In genomic region chr14:77621473-77622264, GRCm38 (mm10) we compare ENCODE assay signal across 20 mouse cellular contexts.
A peak's percentile ranks its signal among the peaks of the same experiment; 100 is the strongest.
DNase-seq lines count a peak whose midpoint lies in the region; ATAC-seq and TF ChIP-seq lines count a peak whose summit lies in the region.
"Had no signal": no experiment of that assay in that cellular context is flagged by ENCODE, and none has a peak within 500 bp of the region (broad histone marks: within the 10 kb centered on the region; RNA-seq: fewer than 3 reads in every experiment).

No protein-coding gene starts in this region.

- TF ChIP-seq EP300 in heart, adult 2 months (IDR thresholded peaks at IDR 0.05; ENCODE audit: insufficient read depth, low read depth, low read length): no peak

- ATAC-seq in midbrain, embryonic 14.5 days (ENCODE audit: low FRiP score, low TSS enrichment): no peak
- ATAC-seq in midbrain, embryonic 11.5 days (ENCODE audit: low FRiP score): no peak
- ATAC-seq in cerebellum, adult (ENCODE audit: insufficient number of reproducible peaks, low FRiP score, low TSS enrichment): no peak
- ATAC-seq: inflammation-experienced regulatory T-cells, adult 6 months; liver, embryonic 12.5 days had no signal

- H3K36me3 ChIP-seq in heart, adult 2 months (ENCODE audit: control insufficient read depth, insufficient read depth, low read length): no peaks in the 10 kb centered on the region
- H3K36me3 ChIP-seq in midbrain, embryonic 14.5 days (ENCODE audit: control insufficient read depth, insufficient read depth, low read length): no peaks in the 10 kb centered on the region
- H3K36me3 ChIP-seq in midbrain, embryonic 11.5 days (ENCODE audit: control insufficient read depth, insufficient read depth, low read length): no peaks in the 10 kb centered on the region
- H3K36me3 ChIP-seq: G1E; liver, embryonic 12.5 days had no signal

- H3K27me3 ChIP-seq in heart, adult 2 months (ENCODE audit: control insufficient read depth, insufficient read depth, low read length): no peaks in the 10 kb centered on the region
- H3K27me3 ChIP-seq in midbrain, embryonic 14.5 days (ENCODE audit: control insufficient read depth, insufficient read depth, low read length): no peaks in the 10 kb centered on the region
- H3K27me3 ChIP-seq in midbrain, embryonic 11.5 days (ENCODE audit: control insufficient read depth, insufficient read depth, low read length): no peaks in the 10 kb centered on the region
- H3K27me3 ChIP-seq: liver, embryonic 12.5 days had no signal

- intact Hi-C loops in heart, adult 2 months (cut with DNase I): no loop called here

- peak; percentile 77 for DNase-seq in heart, adult 11 months
- no peak for DNase-seq in heart, adult 2 months
- no peak for DNase-seq in midbrain, embryonic 14.5 days
- no peak for DNase-seq in midbrain, embryonic 11.5 days (ENCODE audit: low spot score, missing footprints)
- DNase-seq in left cerebral cortex, adult 8-10 months (ENCODE audit: low spot score in 2 of 2): peak; percentile 34 to 47
- peak; percentile 83 for DNase-seq in telencephalon, adult 2 months (ENCODE audit: low read depth, low spot score)
- no peak for DNase-seq in T-cell, adult 2 months (ENCODE audit: low spot score)
- DNase-seq: adrenal gland, postnatal 25 days; B cell, adult 2 months; cerebellum, adult 11-12 months; embryo, embryonic 11 days; gastrocnemius, postnatal 25 days; kidney, postnatal 10 days; lung, postnatal 14 days had no signal

- WGBS in heart, adult 2 months: 72% methylated on average over 4 of the region's 4 CpGs
- 71% methylated on average over 4 of the region's 4 CpGs for WGBS in midbrain, embryonic 14.5 days
- 73% methylated on average over 4 of the region's 4 CpGs for WGBS in midbrain, embryonic 11.5 days

- no peak overlapping the region for H3K4me2 ChIP-seq in midbrain, embryonic 14.5 days (ENCODE audit: low read length)
- no peak overlapping the region for H3K4me2 ChIP-seq in midbrain, embryonic 11.5 days
- H3K4me2 ChIP-seq: liver, embryonic 12.5 days had no signal

- H3K4me1 ChIP-seq in heart, adult 2 months (ENCODE audit: control insufficient read depth, insufficient read depth, low read length): no peaks in the 10 kb centered on the region
- peaks cover 19% of the 10 kb centered on the region for H3K4me1 ChIP-seq in midbrain, embryonic 14.5 days (ENCODE audit: control insufficient read depth, insufficient read depth, low read length)
- H3K4me1 ChIP-seq in midbrain, embryonic 11.5 days (ENCODE audit: control insufficient read depth, insufficient read depth, low read length): peaks cover 1% of the 10 kb centered on the region; the same call in 1 of the 2 replicates
- H3K4me1 ChIP-seq: liver, embryonic 12.5 days had no signal

- no peaks in the 10 kb centered on the region for H3K9me3 ChIP-seq in midbrain, embryonic 14.5 days (ENCODE audit: control insufficient read depth, low read length)
- H3K9me3 ChIP-seq in midbrain, embryonic 11.5 days (ENCODE audit: control insufficient read depth, low read length): no peaks in the 10 kb centered on the region

- H3K79me2 ChIP-seq in heart, adult 2 months (replicated peaks; ENCODE audit: control insufficient read depth, insufficient read depth, low read length): no peaks in the 10 kb centered on the region

- H3K27ac ChIP-seq in heart, adult 2 months: no peak overlapping the region
- H3K27ac ChIP-seq in midbrain, embryonic 14.5 days (replicated peaks; ENCODE audit: low read depth, low read length): peak overlapping the region; percentile 32; the same call in 1 of the 2 replicates
- H3K27ac ChIP-seq in midbrain, embryonic 11.5 days (ENCODE audit: low read depth, low read length): no peak overlapping the region
- H3K27ac ChIP-seq: liver, embryonic 12.5 days; stomach, postnatal 0 days had no signal

- H3K9ac ChIP-seq in heart, adult 2 months (ENCODE audit: low read depth, low read length): no peak overlapping the region
- H3K9ac ChIP-seq in midbrain, embryonic 14.5 days (replicated peaks; ENCODE audit: low read length): no peak overlapping the region
- no peak overlapping the region for H3K9ac ChIP-seq in midbrain, embryonic 11.5 days (ENCODE audit: low read length)
- H3K9ac ChIP-seq: liver, embryonic 12.5 days had no signal

- TF ChIP-seq POLR2A in heart, adult 2 months (IDR thresholded peaks at IDR 0.05; ENCODE audit: insufficient read depth, low read depth, low read length): no peak

- TF ChIP-seq CTCF in heart, adult 2 months (IDR thresholded peaks at IDR 0.05): no peak

- no peak overlapping the region for H3K4me3 ChIP-seq in heart, adult 2 months
- no peak overlapping the region for H3K4me3 ChIP-seq in midbrain, embryonic 14.5 days (replicated peaks; ENCODE audit: low read depth, low read length)
- no peak overlapping the region for H3K4me3 ChIP-seq in midbrain, embryonic 11.5 days (ENCODE audit: low read depth, low read length)
- H3K4me3 ChIP-seq: erythroblast, embryonic 14.5 days; liver, embryonic 12.5 days had no signal

Comparison
In these comparisons a context has a peak if more than half of its experiments do, and no peak if none do; other contexts are left out.
1. DNase-seq: peak in heart, adult 11 months (single experiment), left cerebral cortex, adult 8-10 months (2 of 2) and telencephalon, adult 2 months (single experiment); none in heart, adult 2 months (0 of 2), midbrain, embryonic 14.5 days (single experiment), midbrain, embryonic 11.5 days (single experiment) and T-cell, adult 2 months (single experiment).